Mouse (Mus musculus): ENCODE measurements around the gene 0610030E20Rik. TPM values are rescaled to one million over a fixed set of nuclear protein-coding genes. Genes with fewer than 3 reads are reported as not detected.

0610030E20Rik gene
- 1 to 10 TPM; 1.7 to 6.5 TPM for polyA plus RNA-seq (2012; fragmentation: generic; extraction: Trizol)

GRCm38 (mm10) chr6:72347166-72347941 is at the start of gene 0610030E20Rik:
0610030E20Rik (plus strand) TSS chr6:72347317.

DNA sequence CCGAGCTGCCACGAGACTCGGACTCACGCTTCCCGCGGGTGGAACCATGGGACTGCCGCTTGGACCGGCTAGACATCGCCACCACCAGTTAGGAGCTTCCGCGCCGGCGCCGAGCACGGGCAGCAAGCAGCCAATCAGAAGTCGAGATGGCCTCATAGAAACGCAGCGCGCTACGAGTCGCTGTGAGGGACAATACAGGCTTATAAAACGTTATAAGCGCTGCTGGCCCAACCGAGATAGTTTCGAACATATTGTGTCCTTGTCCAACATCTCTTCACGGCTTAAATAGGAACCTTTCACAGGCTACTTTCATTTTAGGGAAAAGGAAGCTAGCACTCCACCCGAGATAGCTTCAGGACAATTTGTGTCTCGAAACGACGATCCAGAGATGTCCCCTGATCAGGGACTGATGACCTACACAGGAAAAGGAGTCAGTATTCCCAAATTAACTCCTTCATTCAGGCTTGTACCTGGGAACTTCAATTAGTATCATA is 2.0 kb upstream of the 0610030E20Rik start, which contains the start of gene Usp39:
TSS of gene Usp39 (minus strand) at position 111 of the 494 bp plus-strand sequence.

DNA sequence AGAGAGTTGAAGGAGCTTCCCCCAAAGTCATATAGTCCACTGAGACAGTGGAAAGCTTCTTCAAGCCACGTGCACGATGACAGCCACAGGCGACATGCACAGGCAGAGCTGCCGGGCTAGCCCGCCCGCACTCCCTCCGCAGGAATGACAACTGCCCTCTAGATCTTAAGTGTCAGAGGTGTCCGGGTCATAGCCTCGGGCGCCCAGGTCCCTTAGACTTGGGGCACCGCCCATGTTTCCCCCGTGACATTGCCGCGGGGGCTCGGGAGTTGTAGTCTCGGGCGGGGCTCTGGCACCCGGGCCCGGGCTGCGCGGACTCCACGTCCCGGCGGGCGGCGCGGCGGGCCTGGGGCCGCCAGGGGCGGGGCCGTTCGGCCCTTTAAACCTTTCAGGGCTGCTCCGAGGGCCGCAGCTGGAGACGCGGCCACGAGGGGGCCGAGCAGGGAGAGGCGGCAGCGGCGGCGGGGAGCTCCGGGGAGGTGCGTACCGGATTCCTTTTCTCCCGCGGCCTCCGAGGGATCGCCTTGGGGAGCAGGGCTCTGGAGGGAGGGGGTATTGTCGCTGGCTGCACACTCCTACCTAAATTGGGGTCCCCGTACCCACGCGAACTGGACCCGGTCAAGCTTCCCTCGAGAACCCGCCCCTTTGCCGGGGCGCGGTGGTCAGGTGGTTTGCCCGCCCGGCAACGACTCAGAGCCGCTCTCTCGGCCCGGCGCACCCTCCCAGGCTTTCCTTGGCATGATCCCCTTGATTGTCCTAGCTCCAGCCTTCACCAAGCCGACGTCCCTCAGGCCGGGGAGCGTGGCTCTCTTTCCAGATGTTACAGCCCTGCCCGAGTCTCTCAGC is 8.2 kb downstream of the 0610030E20Rik start, which contains the start of gene Tmem150a:
TSS of gene Tmem150a (plus strand) at position 382 of the 846 bp plus-strand sequence.

GRCm38 (mm10) chr6:72366844-72367443 is 19.8 kb downstream of the 0610030E20Rik start, which contains the start of gene Rnf181:
Rnf181 (minus strand) TSS chr6:72366956.

GRCm38 (mm10) chr6:72380131-72380770 is 33.1 kb downstream of the 0610030E20Rik start, which contains the start of gene Vamp5:
Vamp5 (minus strand) TSS chr6:72380468.

GRCm38 (mm10) chr6:72389941-72390771 is 43.0 kb downstream of the 0610030E20Rik start, which contains the start of gene Vamp8:
Vamp8 (minus strand) TSS chr6:72390703.

Other genes starting within 250 kb of the 0610030E20Rik start
- gene St3gal5, start 249.7 kb upstream of the 0610030E20Rik start, polyA plus RNA-seq (2012; fragmentation: generic; extraction: Trizol) = 10 to 100 TPM in 1 of 2 experiments, 1 to 10 TPM in 1; 4.4 to 34.1 TPM
- 10 to 100 TPM; 18.4 to 31.1 TPM for gene Atoh8, start 111.7 kb upstream of the 0610030E20Rik start, polyA plus RNA-seq (2012; fragmentation: generic; extraction: Trizol)
- gene Sftpb, start 42.7 kb upstream of the 0610030E20Rik start, polyA plus RNA-seq (2012; fragmentation: generic; extraction: Trizol) = not detected
- 10 to 100 TPM; 22.0 to 29.1 TPM for gene Usp39, start 2.1 kb upstream of the 0610030E20Rik start, polyA plus RNA-seq (2012; fragmentation: generic; extraction: Trizol)
- 10 to 100 TPM in 1 of 2 experiments, 1 to 10 TPM in 1; 4.5 to 19.8 TPM for gene Tmem150a, start 8.1 kb downstream of the 0610030E20Rik start, polyA plus RNA-seq (2012; fragmentation: generic; extraction: Trizol)
- gene Rnf181, start 19.6 kb downstream of the 0610030E20Rik start, polyA plus RNA-seq (2012; fragmentation: generic; extraction: Trizol) = 10 to 100 TPM; 72.0 to 90.7 TPM
- gene Vamp5, start 33.2 kb downstream of the 0610030E20Rik start, polyA plus RNA-seq (2012; fragmentation: generic; extraction: Trizol) = 10 to 100 TPM; 20.6 to 23.3 TPM
- gene Vamp8, start 43.4 kb downstream of the 0610030E20Rik start, polyA plus RNA-seq (2012; fragmentation: generic; extraction: Trizol) = 100 to 1,000 TPM; 236 to 284 TPM
- 10 to 100 TPM in 1 of 2 experiments, 1 to 10 TPM in 1; 3.6 to 20.0 TPM for gene Ggcx, start 67.0 kb downstream of the 0610030E20Rik start, polyA plus RNA-seq (2012; fragmentation: generic; extraction: Trizol)
- 10 to 100 TPM; 32.6 to 90.8 TPM for gene Mat2a, start 92.2 kb downstream of the 0610030E20Rik start, polyA plus RNA-seq (2012; fragmentation: generic; extraction: Trizol)
- under 1 TPM; 0.06 to 0.78 TPM for gene Sh2d6, start 174.4 kb downstream of the 0610030E20Rik start, polyA plus RNA-seq (2012; fragmentation: generic; extraction: Trizol)
- gene Capg, start 197.1 kb downstream of the 0610030E20Rik start, polyA plus RNA-seq (2012; fragmentation: generic; extraction: Trizol) = 100 to 1,000 TPM; 347 to 619 TPM

All from C3H10T1/2 (cell line).